Mouse (Mus musculus) embryonic facial prominence, embryonic 12.5 days (tissue): Measurements from ENCODE around the gene B2m. TPM values are rescaled to one million over a fixed set of nuclear protein-coding genes. Genes with fewer than 3 reads are reported as not detected.
A peak's percentile ranks its signal among the peaks of the same experiment; 100 is the strongest.

ENCODE experiments used
- ATAC-seq: fragments of 200-750 bp; cut with Nextera tagmentation; 2 replicates; pipeline ENCODE4 v1.8.0; 2017; ENCODE audit not compliant: insufficient number of reproducible peaks, insufficient read depth, low FRiP score, low TSS enrichment
- H3K27ac ChIP-seq: fragments of 300-500 bp; sonication (generic); 2 replicates; pipeline ENCODE4 v1.5.1; 2016; ENCODE audit warnings: mild to moderate bottlenecking
- H3K27me3 ChIP-seq: fragments of 300-500 bp; sonication (generic); 2 replicates; pipeline ENCODE4 v1.6.1; 2016; ENCODE audit warnings: mild to moderate bottlenecking, moderate library complexity
- H3K36me3 ChIP-seq: fragments of 300-500 bp; sonication (generic); 2 replicates; pipeline ENCODE4 v1.6.1; 2016; ENCODE audit warnings: mild to moderate bottlenecking
- H3K4me1 ChIP-seq: fragments of 300-500 bp; sonication (generic); 2 replicates; pipeline ENCODE4 v1.6.1; 2016
- H3K4me2 ChIP-seq: fragments of 300-500 bp; sonication (generic); replicated peaks from 2 replicates; pipeline ENCODE4 v1.6.1; 2016; ENCODE audit warnings: mild to moderate bottlenecking, moderate library complexity
- H3K4me3 ChIP-seq: fragments of 300-500 bp; sonication (generic); 2 replicates; pipeline ENCODE4 v1.5.1; 2016; ENCODE audit warnings: mild to moderate bottlenecking
- H3K9ac ChIP-seq: fragments of 300-500 bp; sonication (generic); 2 replicates; pipeline ENCODE4 v1.6.1; 2016; ENCODE audit warnings: mild to moderate bottlenecking, moderate library complexity
- H3K9me3 ChIP-seq: fragments of 300-500 bp; sonication (generic); 2 replicates; pipeline ENCODE4 v1.6.1; 2016; ENCODE audit warnings: mild to moderate bottlenecking, moderate library complexity
- WGBS: fragments of 180-500 bp; shearing (Covaris S2); methylation state at CpG from one replicate; pipeline ENCODE4 v1.1.7; 2016; 5-methylcytosine and 5-hydroxymethylcytosine counted together
- polyA plus RNA-seq: library from polyadenylated mRNA; unstranded; fragments of >200 nt; fragmentation: Nextera tagmentation; extraction: Ambion mirVana; gene quantifications from 2 replicates; pipeline ENCODE4 v1.2.1, GENCODE M21; 2016

B2m gene
- polyA plus RNA-seq, 1 experiment from 2014 or later, result 174 TPM

DNA sequence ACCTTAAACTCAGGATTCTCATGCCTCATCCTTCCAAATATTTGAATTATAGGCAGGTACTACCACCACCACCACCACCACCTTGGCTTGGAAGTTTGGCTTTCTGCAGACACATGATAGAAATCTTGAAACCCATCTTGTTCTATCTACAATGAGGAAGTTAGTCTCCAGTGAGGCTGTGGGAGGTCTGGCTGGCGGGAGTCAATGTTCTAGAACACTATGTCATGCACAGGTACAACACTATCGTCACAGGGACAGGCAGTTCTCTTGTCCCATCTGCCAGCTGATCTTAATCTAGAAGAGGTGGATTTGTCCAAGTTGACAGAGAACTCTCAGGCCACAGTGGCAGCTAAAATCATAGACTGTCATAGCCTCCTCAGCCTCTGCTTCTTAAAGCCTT lies 14.9 kb upstream of the B2m start:
- no peak overlapping the region for H3K27ac ChIP-seq
- H3K4me3 ChIP-seq, result no peak overlapping the region
- WGBS, result 85% methylated on average over 2 of the region's 2 CpGs
- H3K36me3 ChIP-seq, result no peaks in the 10 kb centered on the region
- H3K4me2 ChIP-seq, result no peak overlapping the region
- H3K9ac ChIP-seq, result no peak overlapping the region
- H3K4me1 ChIP-seq, result no peaks in the 10 kb centered on the region
- no peaks in the 10 kb centered on the region for H3K9me3 ChIP-seq
- no peaks in the 10 kb centered on the region for H3K27me3 ChIP-seq
- ATAC-seq, result no peak

GRCm38 (mm10) chr2:122137839-122138465 lies 9.5 kb upstream of the B2m start:
- no peak overlapping the region for H3K9ac ChIP-seq
- ATAC-seq, result no peak
- no peaks in the 10 kb centered on the region for H3K9me3 ChIP-seq
- no peak overlapping the region for H3K27ac ChIP-seq
- 68% methylated on average over 5 of the region's 5 CpGs for WGBS
- no peaks in the 10 kb centered on the region for H3K4me1 ChIP-seq
- H3K27me3 ChIP-seq, result no peaks in the 10 kb centered on the region
- no peak overlapping the region for H3K4me3 ChIP-seq
- no peaks in the 10 kb centered on the region for H3K36me3 ChIP-seq
- H3K4me2 ChIP-seq, result no peak overlapping the region

GRCm38 (mm10) chr2:122140815-122141214 lies 6.7 kb upstream of the B2m start:
- Histone ChIP-seq H3K9me3 (no peaks in the 10 kb centered on the region), H3K36me3 (no peaks in the 10 kb centered on the region), H3K4me3 (no peak overlapping the region), H3K4me1 (no peaks in the 10 kb centered on the region), H3K9ac (no peak overlapping the region), H3K27me3 (no peaks in the 10 kb centered on the region), H3K4me2 (no peak overlapping the region), H3K27ac (no peak overlapping the region)
- WGBS, result 85% methylated on average over 2 of the region's 2 CpGs
- ATAC-seq, result no peak

DNA sequence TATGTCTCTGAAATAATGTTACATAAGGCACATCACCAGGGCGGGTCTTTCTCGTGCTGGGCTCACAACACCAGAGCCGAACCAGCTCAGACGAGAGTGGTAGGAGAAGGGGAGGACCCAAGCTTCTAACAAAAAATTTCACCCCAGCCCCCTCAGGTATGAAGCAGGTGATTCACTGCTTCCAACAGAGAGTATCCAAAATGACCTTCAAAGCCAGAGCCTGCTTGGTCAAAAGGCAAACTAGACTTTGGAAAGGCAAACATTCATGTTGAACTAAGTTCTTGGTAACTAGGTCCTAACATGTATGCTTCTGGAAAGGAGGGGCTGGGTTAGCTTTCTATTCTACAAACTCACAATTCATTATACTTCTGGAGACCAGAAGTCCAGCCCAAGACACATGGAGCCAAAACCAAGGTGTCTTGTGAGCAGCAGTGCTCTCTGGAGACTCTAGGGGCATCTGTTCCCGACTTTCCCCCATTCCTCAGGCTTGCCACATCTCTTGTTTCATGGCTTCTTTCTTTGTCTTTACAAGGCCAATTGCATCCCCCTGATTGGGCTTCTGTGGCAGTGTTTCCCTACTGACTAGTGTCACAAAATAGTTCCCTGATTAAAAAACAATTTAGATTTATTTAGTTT lies 6.0 kb upstream of the B2m start:
- no peaks in the 10 kb centered on the region for H3K36me3 ChIP-seq
- no peak overlapping the region for H3K27ac ChIP-seq
- no peak for ATAC-seq
- no peak overlapping the region for H3K9ac ChIP-seq
- H3K4me1 ChIP-seq, result no peaks in the 10 kb centered on the region
- H3K4me3 ChIP-seq, result no peak overlapping the region
- no peaks in the 10 kb centered on the region for H3K9me3 ChIP-seq
- no peaks in the 10 kb centered on the region for H3K27me3 ChIP-seq
- H3K4me2 ChIP-seq, result no peak overlapping the region
- WGBS, result 71% methylated on average over 5 of the region's 5 CpGs

- no peaks in the 10 kb centered on the region for H3K27me3 ChIP-seq
- 87% methylated on average over 3 of the region's 3 CpGs for WGBS
- no peak overlapping the region for H3K4me2 ChIP-seq
- H3K4me1 ChIP-seq, result no peaks in the 10 kb centered on the region
- H3K36me3 ChIP-seq, result no peaks in the 10 kb centered on the region
- no peak overlapping the region for H3K27ac ChIP-seq
- no peaks in the 10 kb centered on the region for H3K9me3 ChIP-seq
- H3K4me3 ChIP-seq, result no peak overlapping the region
- H3K9ac ChIP-seq, result no peak overlapping the region
- ATAC-seq, result no peak
Measured at GRCm38 (mm10) chr2:122143111-122143510, 4.4 kb upstream of the B2m start.

- H3K4me1 ChIP-seq, result peaks cover 4% of the 10 kb centered on the region; the same call in 1 of the 2 replicates
- no peaks in the 10 kb centered on the region for H3K9me3 ChIP-seq
- H3K4me3 ChIP-seq, result no peak overlapping the region
- WGBS, result 71% methylated on average over 4 of the region's 4 CpGs
- no peaks in the 10 kb centered on the region for H3K36me3 ChIP-seq
- H3K9ac ChIP-seq, result no peak overlapping the region
- no peaks in the 10 kb centered on the region for H3K27me3 ChIP-seq
- H3K27ac ChIP-seq, result no peak overlapping the region
- no peak overlapping the region for H3K4me2 ChIP-seq
- no peak for ATAC-seq
Measured at GRCm38 (mm10) chr2:122145756-122146155, 1.7 kb upstream of the B2m start.

- 0 out of 2 replicates have a peak, but pooled peaks cover 2% of the 10 kb centered on the region for H3K36me3 ChIP-seq
- H3K9ac ChIP-seq, result no peak overlapping the region
- no peak overlapping the region for H3K27ac ChIP-seq
- no peaks in the 10 kb centered on the region for H3K27me3 ChIP-seq
- no peaks in the 10 kb centered on the region for H3K9me3 ChIP-seq
- H3K4me3 ChIP-seq, result no peak overlapping the region
- peaks cover 4% of the 10 kb centered on the region; the same call in 1 of the 2 replicates for H3K4me1 ChIP-seq
- no peak overlapping the region for H3K4me2 ChIP-seq
- 73% methylated on average over 6 of the region's 6 CpGs for WGBS
- no peak for ATAC-seq
Measured at GRCm38 (mm10) chr2:122146687-122147086, 799 bp upstream of the B2m start.

- peak overlapping the region; percentile 67 for H3K9ac ChIP-seq
- H3K4me2 ChIP-seq, result peak overlapping the region; percentile 69
- H3K4me1 ChIP-seq, result peaks cover 4% of the 10 kb centered on the region; the same call in 1 of the 2 replicates
- 0 out of 2 replicates have a peak, but pooled peaks have one; percentile 3 for ATAC-seq
- WGBS, result 33% methylated on average over 18 of the region's 18 CpGs
- H3K27ac ChIP-seq, result peak overlapping the region; percentile 83; the same call in 1 of the 2 replicates
- no peaks in the 10 kb centered on the region for H3K9me3 ChIP-seq
- 0 out of 2 replicates have a peak, but pooled peaks cover 7% of the 10 kb centered on the region for H3K36me3 ChIP-seq
- peak overlapping the region; percentile 69 for H3K4me3 ChIP-seq
- H3K27me3 ChIP-seq, result no peaks in the 10 kb centered on the region
Measured at GRCm38 (mm10) chr2:122148242-122148917, 894 bp downstream of the B2m start.

DNA sequence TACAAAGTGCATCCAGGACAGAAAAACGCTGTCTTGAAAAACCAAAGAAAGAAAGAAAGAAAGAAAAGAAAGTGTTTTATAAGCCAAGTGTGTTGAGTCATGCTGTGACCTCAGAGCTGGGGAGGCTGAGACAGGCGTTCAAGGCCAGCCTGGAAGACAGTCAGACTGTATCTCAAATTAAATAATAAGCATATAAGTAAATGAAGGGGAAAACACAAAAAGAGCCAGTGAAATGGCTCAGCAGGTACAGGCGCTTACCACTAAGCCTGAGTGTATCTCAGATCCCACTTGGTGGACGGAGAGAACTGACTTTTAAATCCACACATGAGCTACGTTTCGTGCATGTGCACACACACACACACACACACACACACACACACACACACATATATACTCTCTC lies 1.8 kb downstream of the B2m start:
- Histone ChIP-seq H3K4me1 (peaks cover 4% of the 10 kb centered on the region; the same call in 1 of the 2 replicates), H3K27me3 (no peaks in the 10 kb centered on the region), H3K4me2 (no peak overlapping the region), H3K27ac (no peak overlapping the region), H3K9me3 (no peaks in the 10 kb centered on the region), H3K9ac (no peak overlapping the region), H3K4me3 (0 out of 2 replicates have a peak overlapping the region, but pooled peaks have one; percentile 69), H3K36me3 (0 out of 2 replicates have a peak, but pooled peaks cover 8% of the 10 kb centered on the region)
- 93% methylated on average over 6 of the region's 6 CpGs for WGBS
- no peak for ATAC-seq

- no peak overlapping the region for H3K4me3 ChIP-seq
- ATAC-seq, result no peak
- no peaks in the 10 kb centered on the region for H3K9me3 ChIP-seq
Measured at GRCm38 (mm10) chr2:122149716-122150115, 2.2 kb downstream of the B2m start.

GRCm38 (mm10) chr2:122151221-122151620 lies 3.7 kb downstream of the B2m start:
- ATAC-seq, result no peak
- Histone ChIP-seq H3K27me3 (no peaks in the 10 kb centered on the region), H3K4me3 (no peak overlapping the region)

More at GRCm38 (mm10) chr2:122149716-122150115, 2.2 kb downstream of the B2m start:
- Histone ChIP-seq H3K4me1 (peaks cover 4% of the 10 kb centered on the region; the same call in 1 of the 2 replicates), H3K4me2 (no peak overlapping the region), H3K27ac (no peak overlapping the region), H3K36me3 (0 out of 2 replicates have a peak, but pooled peaks cover 11% of the 10 kb centered on the region), H3K27me3 (no peaks in the 10 kb centered on the region), H3K9ac (no peak overlapping the region)
- 82% methylated on average over 3 of the region's 3 CpGs for WGBS

More at GRCm38 (mm10) chr2:122151221-122151620, 3.7 kb downstream of the B2m start:
- Histone ChIP-seq H3K4me2 (no peak overlapping the region), H3K9me3 (no peaks in the 10 kb centered on the region), H3K9ac (no peak overlapping the region), H3K36me3 (0 out of 2 replicates have a peak, but pooled peaks cover 11% of the 10 kb centered on the region), H3K4me1 (peaks cover 4% of the 10 kb centered on the region; the same call in 1 of the 2 replicates), H3K27ac (no peak overlapping the region)
- 83% methylated on average over 1 of the region's 1 CpGs for WGBS
